Mouse (Mus musculus) mouse embryonic stem cell (cell line): ENCODE measurements at regions not wholly inside any gene's neighbourhood (a gene's known extent, or its start where the extent isn't known, plus 50 kb on each side); places are given as distances from the start of the nearest gene placed in this dataset.
"Not testable (repeated sequence)": the region's sequence is repeated elsewhere in the genome, so short reads cannot be mapped to it uniquely, and the experiment has no call there.

Experiments used
- in situ Hi-C, 2 experiments: fragments of 300-500 bp; cut with MboI; formaldehyde crosslinking; loops; 1 replicate in 1 of 2; 3 replicates in 1 of 2; pipeline ENCODE4 v1.14.3; 2019 to 2020; ENCODE audit warnings: low sequenced_read_pairs in 2 of 2, low pct_unique_long_range_greater_than_20kb in 1 of 2, mixed read lengths in 1 of 2; ENCODE audit not compliant: unreplicated experiment in 1 of 2

DNA sequence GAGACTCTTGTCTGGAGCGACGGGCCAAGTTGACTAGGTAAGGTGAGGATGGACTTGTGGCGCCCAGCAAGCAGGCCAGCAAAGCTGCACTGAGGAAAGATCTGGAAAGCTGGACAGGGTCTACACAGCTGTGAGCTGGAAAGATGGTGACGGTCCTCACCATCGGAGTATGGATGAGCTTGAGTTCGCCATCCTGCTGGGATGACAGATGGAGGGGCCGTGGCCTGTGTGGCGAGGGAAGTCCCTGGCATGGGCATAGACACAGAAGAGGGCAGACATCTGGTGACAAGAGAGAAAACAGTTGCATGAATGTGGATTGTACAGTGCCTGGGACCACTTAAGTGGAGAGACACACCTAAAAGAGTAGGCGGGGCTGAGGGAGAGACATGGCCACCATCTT, 57.6 kb downstream of the Tmem270 start:
- in situ Hi-C loops = no loop called here

DNA sequence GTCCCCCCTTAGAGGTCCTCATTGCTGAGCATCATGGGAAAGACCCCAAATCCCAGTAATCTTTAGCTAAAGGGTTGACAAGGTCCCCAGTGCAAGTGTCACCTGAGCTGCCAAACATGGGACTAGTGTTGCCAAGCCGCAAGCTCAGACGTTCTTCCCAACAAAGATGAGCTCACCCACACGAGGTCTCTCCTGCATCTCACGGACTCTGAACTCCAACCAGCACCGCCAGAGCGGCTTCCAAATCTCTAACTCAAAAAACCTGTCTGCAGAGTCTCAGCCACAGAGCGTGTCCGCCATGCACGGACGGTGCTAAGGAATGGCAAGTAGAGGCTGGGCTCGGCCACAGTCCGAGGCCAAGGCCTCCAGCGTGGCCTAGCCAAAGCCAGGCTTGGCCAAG, 58.0 kb downstream of the Tmem270 start:
- in situ Hi-C loops = no loop called here

DNA sequence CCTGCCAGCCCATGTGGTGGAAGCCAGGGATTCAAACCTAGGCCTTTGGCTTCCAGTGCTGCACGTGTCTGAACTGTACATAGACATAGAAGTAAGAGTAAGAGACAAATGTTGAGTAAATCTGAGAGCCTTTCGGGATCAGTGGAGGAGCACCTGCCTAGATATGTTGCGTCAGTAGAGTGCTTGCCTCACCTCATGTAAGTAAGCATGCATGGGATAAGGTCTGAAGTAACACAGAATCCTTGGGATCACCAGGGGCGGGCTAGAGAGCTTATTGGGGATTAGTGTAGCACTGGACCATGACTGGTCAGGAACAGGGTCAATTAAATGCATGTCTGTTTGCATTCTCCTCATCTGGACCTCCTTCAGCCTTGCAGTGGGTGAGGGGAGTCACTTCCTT, 61.1 kb downstream of the Tmem270 start:
- in situ Hi-C loops = no loop called here

DNA sequence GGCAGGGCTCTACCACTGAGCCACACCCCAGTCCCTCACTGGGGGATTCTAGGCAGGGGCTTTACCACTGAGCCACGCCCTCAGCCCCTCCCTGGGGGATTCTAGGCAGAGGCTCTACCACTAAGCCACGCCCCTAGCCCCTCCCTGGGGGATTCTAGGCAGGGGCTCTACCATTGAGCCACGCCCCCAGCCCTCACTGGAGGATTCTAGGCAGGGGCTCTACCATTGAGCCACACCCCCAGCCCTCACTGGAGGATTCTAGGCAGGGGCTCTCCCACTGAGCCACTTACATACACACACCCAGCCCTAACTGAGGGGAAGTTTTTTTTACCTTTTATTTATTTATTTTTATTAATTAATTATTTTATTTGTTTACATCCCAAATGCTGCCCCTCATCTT, 62.3 kb downstream of the Tmem270 start:
- in situ Hi-C loops = not testable (repeated sequence)

DNA sequence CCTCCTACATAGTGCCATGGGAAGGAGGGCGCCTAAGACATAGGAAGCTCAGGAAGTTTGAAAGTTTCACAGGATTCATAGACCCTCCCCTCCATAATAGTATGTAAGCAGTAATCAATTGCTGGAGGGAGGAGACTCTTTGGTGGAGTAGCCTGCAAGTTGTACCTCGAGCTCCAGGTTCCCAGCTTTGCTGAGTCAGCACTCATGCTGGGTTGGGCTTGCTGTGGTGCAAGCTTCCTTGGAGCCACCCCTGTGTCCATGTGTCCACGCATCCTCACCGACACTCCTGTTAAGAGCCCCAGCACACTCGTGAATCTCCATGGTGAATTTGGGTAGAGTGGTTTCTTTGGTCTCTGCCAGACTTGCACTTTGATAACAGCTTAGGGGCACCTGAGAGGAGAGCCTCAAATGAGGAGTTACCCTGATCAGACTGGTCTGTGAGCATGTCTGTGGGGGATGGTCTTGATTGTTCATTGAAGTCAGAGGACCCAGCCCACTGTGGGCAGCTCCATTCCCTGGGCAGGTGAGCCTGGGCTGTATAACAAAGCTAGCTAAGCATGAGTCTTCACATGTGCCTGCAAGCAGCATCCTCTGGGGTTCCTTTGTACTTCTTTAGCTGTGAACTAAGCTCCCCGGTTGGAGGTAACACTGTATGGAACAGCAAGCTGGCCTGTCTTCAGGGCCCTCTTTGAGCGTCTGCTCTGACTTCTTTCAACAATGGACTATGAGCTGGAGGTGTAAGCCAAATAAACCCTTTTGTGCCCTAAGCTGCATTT, 65.1 kb downstream of the Tmem270 start:
- in situ Hi-C loops = no loop called here

DNA sequence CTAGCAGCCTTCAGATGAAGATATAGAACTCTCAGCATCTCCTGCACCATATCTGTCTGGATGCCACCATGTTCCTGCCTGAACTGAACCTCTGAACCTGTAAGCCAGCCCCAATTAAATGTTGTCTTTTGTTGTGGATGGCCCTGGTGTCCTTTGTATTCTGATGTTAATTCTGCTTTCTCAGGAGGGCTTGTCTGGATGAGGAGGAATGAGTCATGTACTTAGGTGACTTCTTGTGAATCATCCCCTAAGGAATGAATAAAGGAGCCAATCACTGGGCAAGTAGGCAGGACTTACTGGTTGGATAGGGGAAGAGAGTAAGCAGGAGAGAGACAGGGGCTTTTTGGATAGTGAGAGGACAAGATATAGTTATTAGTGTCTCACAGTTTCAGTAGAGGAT, 70.0 kb downstream of the Tmem270 start:
- in situ Hi-C loops = no loop called here

DNA sequence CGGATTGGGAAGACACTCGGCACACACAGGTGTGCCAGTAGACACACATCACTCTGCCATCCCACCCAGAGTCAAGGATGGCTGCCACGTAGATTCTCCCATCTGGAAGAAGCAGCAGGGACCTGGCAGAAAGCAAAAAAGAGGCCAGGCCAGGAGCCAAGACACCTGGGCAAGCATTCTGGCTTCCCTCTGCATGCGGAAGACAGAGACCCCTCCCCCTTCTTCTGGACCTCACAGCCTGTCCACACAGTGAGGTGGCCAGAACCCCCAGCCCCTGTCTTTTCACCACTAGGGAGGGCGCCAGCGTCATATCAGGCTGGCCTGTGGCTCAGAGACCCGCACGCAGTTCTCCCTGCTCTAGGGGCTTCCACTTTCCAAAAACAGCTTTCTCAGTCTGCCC, 73.6 kb downstream of the Tmem270 start:
- in situ Hi-C loops = no loop called here

DNA sequence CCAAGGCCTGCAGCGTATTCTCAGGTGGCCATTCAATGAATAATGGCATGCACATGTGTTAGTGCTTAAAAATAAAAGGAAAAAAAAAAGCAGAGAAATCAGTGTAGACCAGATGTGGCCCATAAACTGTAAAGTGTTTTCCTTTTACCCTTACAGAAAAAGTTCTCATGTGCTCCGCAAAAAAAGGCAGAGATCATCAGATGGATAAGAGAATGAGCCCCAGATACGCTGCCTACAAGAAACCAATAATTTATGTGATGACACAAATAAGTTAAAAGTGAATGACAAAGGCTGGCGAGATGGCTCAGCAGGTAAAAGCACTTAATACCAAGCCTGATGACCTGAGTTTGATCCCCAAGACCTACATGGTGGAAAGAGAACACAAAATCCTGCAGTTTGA, 70.5 kb upstream of the Eln start:
- in situ Hi-C loops = no loop called here

DNA sequence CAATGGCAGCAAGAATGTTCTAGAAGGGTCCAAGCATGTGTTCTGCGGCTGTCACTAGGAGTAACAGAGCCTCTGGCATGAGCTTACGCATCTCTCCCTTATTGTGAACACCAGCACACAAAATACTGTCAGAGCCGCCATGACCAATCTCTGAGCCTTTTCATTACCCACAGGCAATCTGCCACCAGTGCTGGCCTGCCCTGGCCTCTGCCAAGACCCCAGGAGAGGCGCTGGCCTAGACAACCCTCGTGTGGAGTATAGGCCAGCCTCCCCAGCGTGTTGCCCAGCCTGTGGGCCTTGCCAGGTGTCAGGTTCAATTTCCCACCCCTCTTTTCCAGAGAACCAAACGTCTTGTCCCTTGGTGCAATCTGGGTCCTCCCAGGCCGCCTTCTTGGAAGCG, 62.0 kb upstream of the Eln start:
- in situ Hi-C loops = no loop called here

DNA sequence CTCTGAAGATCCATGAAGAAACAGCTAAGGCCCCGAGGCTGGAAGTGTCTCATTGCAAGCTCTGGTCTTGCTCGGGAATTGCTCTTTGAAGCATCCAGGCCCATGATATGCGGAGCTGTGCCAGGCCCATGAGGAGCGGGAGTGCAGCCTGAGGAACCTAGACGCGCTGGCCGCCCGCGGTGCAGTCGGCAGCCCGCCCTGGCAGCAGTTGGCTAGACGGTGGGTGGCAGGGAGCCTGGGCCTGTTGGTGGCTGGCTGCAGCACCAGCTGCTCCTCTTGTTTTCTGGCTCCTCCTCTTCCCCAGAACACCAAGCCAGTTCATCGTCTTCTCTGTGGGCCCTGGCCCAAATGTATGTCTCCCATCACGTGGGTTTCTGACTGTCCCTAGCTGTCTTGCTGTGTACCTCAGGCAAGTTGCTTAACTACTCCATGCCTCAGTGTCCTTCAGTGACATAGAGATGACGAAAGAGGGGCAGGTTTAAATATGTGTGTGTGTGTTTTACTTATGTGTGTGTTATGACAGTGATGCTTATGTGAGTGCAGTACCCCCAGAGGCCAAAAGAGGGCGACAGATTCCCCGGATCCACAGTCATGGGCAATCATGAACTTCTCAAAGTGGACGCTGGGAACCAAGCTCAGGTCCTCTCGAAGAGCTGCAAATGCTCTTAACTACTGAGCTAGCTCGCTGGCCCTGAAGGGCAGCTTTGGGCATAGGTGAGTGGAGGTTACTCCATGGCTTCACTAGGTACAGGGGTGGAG, 57.3 kb upstream of the Eln start:
- in situ Hi-C loops = no loop called here

DNA sequence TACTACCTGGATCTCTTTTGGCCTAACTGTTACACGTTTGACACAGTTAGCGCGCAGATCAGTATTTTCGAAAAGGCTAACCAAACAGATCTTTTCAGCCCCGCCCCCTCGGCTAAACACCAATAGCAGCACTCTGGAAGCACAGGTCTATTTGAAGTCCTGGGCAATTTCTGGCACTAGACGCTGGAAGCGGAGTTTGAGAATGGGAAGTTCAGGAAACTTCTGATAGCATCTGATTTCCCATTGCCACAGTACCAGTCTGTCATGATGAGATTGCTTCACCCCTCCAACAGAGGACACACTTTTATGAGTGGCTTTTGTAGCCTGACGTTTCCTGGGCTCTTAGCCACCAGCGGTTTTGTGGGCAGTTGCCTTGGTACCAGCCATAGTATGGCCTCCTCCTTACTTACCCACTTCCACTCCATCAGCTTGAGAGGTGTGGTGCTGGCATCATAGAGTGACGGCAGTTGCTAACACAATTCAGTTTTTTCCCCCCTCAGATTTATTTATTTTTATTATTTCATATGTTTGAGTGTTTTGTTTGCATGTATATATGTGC, 55.1 kb upstream of the Eln start:
- in situ Hi-C loops = no loop called here

DNA sequence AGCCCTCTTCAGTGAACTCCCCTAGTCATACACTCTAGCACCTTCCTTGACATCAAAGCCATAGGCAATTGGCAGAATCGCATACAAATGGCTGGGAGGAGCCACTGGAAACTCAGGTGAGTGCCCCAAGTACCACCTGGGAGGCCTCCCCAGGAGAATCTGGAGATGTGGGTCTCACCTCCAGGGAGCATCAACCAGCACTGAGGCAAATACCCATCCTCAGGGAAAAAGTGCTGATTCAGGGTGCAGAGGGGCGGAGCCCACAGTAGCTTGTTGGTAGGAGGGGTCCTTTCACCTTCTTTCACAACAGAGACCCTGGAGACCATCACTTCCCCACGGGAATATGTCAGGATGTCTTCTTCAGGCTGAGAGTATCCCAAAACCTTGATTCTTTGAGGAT, 53.4 kb upstream of the Eln start:
- in situ Hi-C loops = no loop called here

DNA sequence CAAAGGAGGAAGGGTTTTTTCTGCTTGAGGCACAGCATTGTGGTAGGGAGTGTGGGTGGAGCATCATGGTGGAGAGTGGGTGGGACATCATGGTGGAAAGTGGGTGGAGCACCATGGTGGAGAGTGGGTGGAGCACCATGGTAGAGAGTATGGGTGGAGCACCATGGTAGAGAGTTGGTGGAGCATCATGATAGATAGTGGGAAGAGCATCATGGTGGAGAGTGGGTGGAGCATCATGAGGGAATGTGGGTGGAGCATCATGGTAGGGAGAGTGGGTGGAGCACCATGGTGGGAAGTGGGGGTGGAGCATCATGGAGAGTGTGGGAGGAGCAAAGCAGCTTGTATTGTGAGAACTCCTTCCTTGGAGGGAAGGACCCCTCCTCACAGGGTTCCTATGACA, 52.8 kb upstream of the Eln start:
- in situ Hi-C loops = loop anchor here in 1 of 2 experiments (25.0 kb wide), 1 partner anchor 87 kb away; no protein-coding TSS in a partner anchor

DNA sequence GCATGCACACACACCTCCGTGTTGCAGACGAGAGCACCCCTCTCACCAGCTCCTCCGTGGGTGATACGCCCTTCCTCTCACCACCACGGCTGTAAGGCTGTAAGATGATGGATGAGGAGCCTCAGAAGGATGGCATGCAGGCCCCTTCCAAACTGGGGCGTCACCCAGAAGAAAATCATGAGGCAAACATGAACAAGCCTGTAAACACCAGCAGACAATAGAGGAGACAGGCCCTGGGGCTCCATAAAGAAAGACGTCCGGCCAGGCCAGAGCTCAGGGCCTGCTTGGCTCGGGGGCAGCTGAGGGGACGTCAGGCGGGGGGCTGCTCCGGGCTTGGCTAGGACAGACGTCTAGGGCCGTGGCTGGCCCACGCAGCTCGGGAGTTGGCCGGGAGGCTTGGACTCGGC, 50.6 kb upstream of the Eln start:
- in situ Hi-C loops = loop anchor here in 1 of 2 experiments (25.0 kb wide), 1 partner anchor 90 kb away; no protein-coding TSS in a partner anchor
